Mouse (Mus musculus) CH12.LX (cell line): ENCODE results near the gene Selenov. TPM values are rescaled to one million over a fixed set of nuclear protein-coding genes. Genes with fewer than 3 reads are reported as not detected.
A peak's percentile ranks its signal among the peaks of the same experiment; 100 is the strongest.

Experiments
- DNase-seq: peaks from one replicate; pipeline ENCODE4 v3.0.0-alpha.2; 2013; ENCODE audit errors: extremely low read depth
- H3K27ac ChIP-seq: 2 replicates; pipeline ENCODE4 v1.5.1; 2012; ENCODE audit warnings: low read depth, mild to moderate bottlenecking, control low read depth, moderate library complexity; ENCODE audit not compliant: insufficient read depth
- H3K27me3 ChIP-seq: replicated peaks from 2 replicates; pipeline ENCODE3; 2012; ENCODE audit warnings: inconsistent platforms
- H3K36me3 ChIP-seq, 2 experiments: replicated peaks in 1 of 2; 2 replicates each; pipeline versions ENCODE3 to v1.6.1; 2012; ENCODE audit warnings: inconsistent platforms in 1 of 2, low read length in 1 of 2, mild to moderate bottlenecking in 1 of 2, mixed read lengths in 1 of 2, moderate library complexity in 1 of 2; ENCODE audit not compliant: control insufficient read depth in 1 of 2, insufficient read depth in 1 of 2
- H3K4me1 ChIP-seq, 2 experiments: 2 replicates each; pipeline ENCODE4 v1.6.1; 2012; ENCODE audit warnings: inconsistent platforms in 1 of 2, moderate library complexity in 1 of 2; ENCODE audit not compliant: insufficient read depth in 2 of 2, control insufficient read depth in 1 of 2
- H3K4me2 ChIP-seq: 2 replicates; pipeline ENCODE4 v1.6.1; 2012; ENCODE audit warnings: low read depth, mild to moderate bottlenecking, control low read depth; ENCODE audit not compliant: poor library complexity, insufficient read depth, severe bottlenecking
- H3K4me3 ChIP-seq, 3 experiments: fragments of 150-350 bp in 1 of 3; sonication (generic) in 1 of 3; replicated peaks in 1 of 3; 2 replicates each; pipeline versions ENCODE3 to v1.5.1; 2011 to 2012; ENCODE audit warnings: low read depth in 2 of 3, low read length in 2 of 3, mild to moderate bottlenecking in 2 of 3, moderate library complexity in 2 of 3, control low read depth in 1 of 3, improper control_type of control experiment in 1 of 3, inconsistent platforms in 1 of 3, mixed read lengths in 1 of 3; ENCODE audit not compliant: poor library complexity in 1 of 3
- H3K79me2 ChIP-seq: replicated peaks from 2 replicates; pipeline ENCODE4 v1.6.1; 2012; ENCODE audit warnings: mild to moderate bottlenecking, moderate library complexity; ENCODE audit not compliant: control insufficient read depth, poor library complexity, insufficient read depth, severe bottlenecking; ENCODE audit errors: extremely low read depth
- H3K9ac ChIP-seq: 2 replicates; pipeline ENCODE4 v1.6.1; 2012; ENCODE audit warnings: low read depth, mild to moderate bottlenecking, control low read depth, moderate library complexity; ENCODE audit not compliant: insufficient read depth
- H3K9me3 ChIP-seq: replicated peaks from 2 replicates; pipeline ENCODE3; 2012; ENCODE audit warnings: low read length, inconsistent platforms, mixed read lengths
- BHLHE40 ChIP-seq: IDR thresholded peaks from 2 replicates; pipeline ENCODE4 v1.6.1; 2011; ENCODE audit warnings: mild to moderate bottlenecking, low read depth, low read length, improper control_type of control experiment
- CTCF ChIP-seq, 2 experiments: IDR thresholded peaks in 1 of 2; conservative IDR thresholded peaks in 1 of 2; 2 replicates each; pipeline ENCODE4 v1.5.1; 2011 to 2012; ENCODE audit warnings: low read depth in 2 of 2, low read length in 2 of 2, improper control_type of control experiment in 1 of 2, inconsistent platforms in 1 of 2, mild to moderate bottlenecking in 1 of 2, moderate library complexity in 1 of 2
- ELF1 ChIP-seq: IDR thresholded peaks from 2 replicates; pipeline ENCODE4 v1.6.1; 2014; ENCODE audit warnings: low read depth, mild to moderate bottlenecking, inconsistent platforms, low read length, improper control_type of control experiment
- EP300 ChIP-seq: IDR thresholded peaks from 2 replicates; pipeline ENCODE4 v1.6.1; 2011; ENCODE audit warnings: low read length, improper control_type of control experiment
- ETS1 ChIP-seq: conservative IDR thresholded peaks from 2 replicates; pipeline ENCODE4 v1.6.1; 2012; ENCODE audit warnings: low read depth, mild to moderate bottlenecking, inconsistent platforms, low read length, improper control_type of control experiment, moderate library complexity
- GABPA ChIP-seq: IDR thresholded peaks from 2 replicates; pipeline ENCODE4 v1.6.1; 2012; ENCODE audit warnings: low read depth, low read length, improper control_type of control experiment, inconsistent platforms; ENCODE audit not compliant: insufficient replicate concordance
- HCFC1 ChIP-seq: IDR thresholded peaks from 2 replicates; pipeline ENCODE4 v1.6.1; 2012; ENCODE audit warnings: low read depth, mild to moderate bottlenecking, inconsistent platforms, low read length, improper control_type of control experiment
- IRF4 ChIP-seq: IDR thresholded peaks from 2 replicates; pipeline ENCODE4 v1.6.1; 2014; ENCODE audit warnings: low read depth, mild to moderate bottlenecking, inconsistent platforms, low read length, improper control_type of control experiment
- NRF1 ChIP-seq: IDR thresholded peaks from 2 replicates; pipeline ENCODE4 v1.6.1; 2014; ENCODE audit warnings: low read depth, mild to moderate bottlenecking, inconsistent platforms, low read length, improper control_type of control experiment, moderate library complexity
- POLR2AphosphoS2 ChIP-seq: IDR thresholded peaks from 2 replicates; pipeline ENCODE4 v1.6.1; 2011; ENCODE audit warnings: low read depth, low read length, improper control_type of control experiment
- SIN3A ChIP-seq: IDR thresholded peaks from 2 replicates; pipeline ENCODE4 v1.6.1; 2012; ENCODE audit warnings: low read length, improper control_type of control experiment, inconsistent platforms
- SMC3 ChIP-seq: IDR thresholded peaks from 2 replicates; pipeline ENCODE4 v1.6.1; 2011; ENCODE audit warnings: low read depth, low read length, improper control_type of control experiment
- TCF12 ChIP-seq: IDR thresholded peaks from 2 replicates; pipeline ENCODE4 v1.6.1; 2014; ENCODE audit warnings: low read depth, mild to moderate bottlenecking, inconsistent platforms, low read length, improper control_type of control experiment
- UBTF ChIP-seq: IDR thresholded peaks from 2 replicates; pipeline ENCODE4 v1.6.1; 2012; ENCODE audit warnings: low read depth, mild to moderate bottlenecking, inconsistent platforms, low read length, improper control_type of control experiment, moderate library complexity
- USF1 ChIP-seq: IDR thresholded peaks from 2 replicates; pipeline ENCODE4 v1.6.1; 2014; ENCODE audit warnings: low read depth, mild to moderate bottlenecking, inconsistent platforms, low read length, improper control_type of control experiment
- USF2 ChIP-seq: conservative IDR thresholded peaks from 2 replicates; pipeline ENCODE4 v1.6.1; 2011; ENCODE audit warnings: low read depth, low read length, improper control_type of control experiment
- dilution Hi-C: fragments of 300-500 bp; cut with MboI; formaldehyde crosslinking; loops from 2 replicates; pipeline ENCODE4 v1.14.3; 2020; ENCODE audit warnings: low sequenced_read_pairs; ENCODE audit not compliant: extremely low pct_unique_long_range_greater_than_20kb, extremely low pct_ligation_motif_present
- in situ Hi-C: fragments of 300-500 bp; cut with MboI; formaldehyde crosslinking; loops from 3 replicates; pipeline ENCODE4 v1.14.3; 2019; ENCODE audit warnings: low sequenced_read_pairs, low pct_ligation_motif_present, low pct_unique_long_range_greater_than_20kb, mixed read lengths
- polyA plus RNA-seq: library from polyadenylated mRNA; unstranded; fragments of >175 nt; gene quantifications from 2 replicates; pipeline ENCODE4 v1.2.1, GENCODE M21; 2012; ENCODE audit warnings: low read depth; ENCODE audit not compliant: insufficient read length
- total RNA-seq, 2 experiments: library from RNA; depleted of rRNA; stranded (reverse); fragments of 300-350 nt in 1 of 2; fragments of >200 nt in 1 of 2; gene quantifications; 2 replicates each; pipeline ENCODE4 v1.2.3; 2012 to 2014

Gene Selenov
- total and polyA plus RNA-seq, 3 experiments = not detected

DNA sequence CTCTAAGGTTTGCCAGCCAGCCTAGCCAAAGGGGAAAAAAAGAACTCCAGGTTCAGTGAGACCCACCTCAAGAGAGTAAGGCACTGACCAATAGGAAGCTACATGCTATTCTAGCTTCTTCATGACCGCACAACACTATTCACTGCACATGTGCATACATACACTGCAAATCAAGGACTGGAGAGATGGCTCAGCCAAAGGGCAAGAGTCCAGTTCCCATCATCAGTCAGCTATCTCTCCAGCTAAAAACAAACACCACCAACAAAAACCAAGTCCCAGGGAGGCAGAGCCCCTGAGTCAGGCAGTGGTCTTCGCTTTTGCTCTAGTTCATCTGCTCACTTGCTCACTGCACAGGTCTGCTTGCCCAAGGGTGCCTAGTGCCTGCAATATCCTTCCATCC is 37.3 kb upstream of the Selenov start:
- H3K4me3 ChIP-seq = no peak overlapping the region
- no peaks in the 10 kb centered on the region for H3K27me3 ChIP-seq
- peaks cover 18% of the 10 kb centered on the region for H3K79me2 ChIP-seq
- in situ Hi-C loops (no loop called here), dilution Hi-C loops (no loop called here)
- no peak for TF ChIP-seq SIN3A
- no peak for TF ChIP-seq SMC3
- TF ChIP-seq ETS1 = no peak
- TF ChIP-seq TCF12 = no peak
- no peak for TF ChIP-seq GABPA
- no peak for TF ChIP-seq EP300
- no peak for TF ChIP-seq ELF1
- TF ChIP-seq HCFC1 = no peak
- no peak for TF ChIP-seq UBTF
- TF ChIP-seq USF2 = no peak
- no peak for TF ChIP-seq USF1
- TF ChIP-seq BHLHE40 = no peak
- no peak for TF ChIP-seq IRF4
- TF ChIP-seq NRF1 = no peak
- H3K27ac ChIP-seq = no peak overlapping the region
- H3K9me3 ChIP-seq = no peaks in the 10 kb centered on the region
- H3K4me2 ChIP-seq = no peak overlapping the region
- no peak for DNase-seq
- no peaks in the 10 kb centered on the region for H3K4me1 ChIP-seq
- no peak overlapping the region for H3K9ac ChIP-seq
- H3K36me3 ChIP-seq = peaks cover 83 to 90% of the 10 kb centered on the region in 2 experiments

- in situ Hi-C loops = no loop called here
- Histone ChIP-seq H3K4me2 (no peak overlapping the region), H3K9me3 (no peaks in the 10 kb centered on the region), H3K27ac (no peak overlapping the region), H3K4me1 (no peaks in the 10 kb centered on the region), H3K79me2 (peaks cover under 1% of the 10 kb centered on the region; the same call in 1 of the 2 replicates), H3K9ac (no peak overlapping the region), H3K4me3 (no peak overlapping the region), H3K27me3 (no peaks in the 10 kb centered on the region), H3K36me3 (peaks cover 90 to 95% of the 10 kb centered on the region in 2 experiments)
- DNase-seq = no peak
- TF ChIP-seq CTCF (conservative IDR thresholded peaks at IDR 0.05 in 1 of 2, IDR thresholded peaks at IDR 0.05 in 1 of 2; ENCODE audit: low read depth in 2 of 2, low read length in 2 of 2) (peak; percentile 23 to 35; a peak in 3 of 4 replicates), USF2 (no peak), IRF4 (no peak), POLR2AphosphoS2 (no peak), HCFC1 (no peak), ETS1 (no peak), SMC3 (peak; percentile 11; the same call in 1 of the 2 replicates)
- dilution Hi-C loops = no loop called here
Measured at GRCm38 (mm10) chr7:28326457-28326856, 35.5 kb upstream of the Selenov start.
